Mouse (Mus musculus) mouse trophoblast stem cell (cell line): ENCODE data around the gene Serpinb11.

Experiments
- in situ Hi-C, 2 experiments: fragments of 300-500 bp; cut with MseI, MboI; formaldehyde crosslinking; loops; 2 replicates in 1 of 2; 3 replicates in 1 of 2; pipeline ENCODE4 v1.15.1; 2025

The Serpinb11 gene

GRCm38 (mm10) chr1:107360898-107361297 is at the start of gene Serpinb11:
Gene Serpinb11, plus strand, starts transcription at chr1:107361198.
- in situ Hi-C loops: no loop called here

DNA sequence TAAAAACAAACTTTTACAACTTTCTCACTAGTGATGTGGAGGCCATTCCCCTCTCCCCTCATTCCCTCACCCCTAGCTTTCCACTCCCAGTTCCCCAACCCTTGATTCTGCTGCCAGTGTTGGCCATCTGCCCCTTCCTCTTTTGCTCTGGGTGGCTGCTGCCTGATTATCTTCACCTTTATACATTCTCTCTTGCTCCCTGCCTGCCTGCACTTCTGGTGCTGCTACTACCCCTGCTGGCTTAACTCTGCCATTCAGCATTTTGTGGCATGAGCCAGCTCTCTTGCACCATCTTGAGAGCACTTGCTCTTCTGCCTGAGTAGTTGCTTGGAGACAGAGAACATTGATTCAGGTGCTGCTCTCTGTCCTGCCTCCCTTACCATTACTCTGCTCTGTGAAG is 15.0 kb upstream of the Serpinb11 start:
- in situ Hi-C loops: no loop called here

DNA sequence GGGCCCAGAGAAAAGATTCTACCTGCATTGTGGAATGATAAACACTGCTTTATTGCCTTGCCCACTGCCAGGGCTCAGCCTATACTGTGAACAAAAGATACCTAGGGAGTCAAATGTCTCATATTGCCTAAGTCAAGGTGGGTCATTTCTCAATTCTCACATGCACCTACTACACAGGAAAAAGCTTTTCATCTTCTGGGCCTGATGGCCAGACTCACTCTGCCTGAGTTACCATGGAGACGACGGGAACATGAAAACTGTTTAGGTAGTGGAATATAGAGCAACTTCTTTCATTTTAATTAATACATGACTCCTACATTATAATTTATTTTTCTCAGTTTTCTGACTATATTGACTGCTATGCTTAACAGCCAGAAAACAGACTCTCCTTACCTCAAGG is 14.2 kb upstream of the Serpinb11 start:
- in situ Hi-C loops: no loop called here

GRCm38 (mm10) chr1:107350392-107350791 is 10.6 kb upstream of the Serpinb11 start:
- in situ Hi-C loops: no loop called here

- in situ Hi-C loops: no loop called here
These were observed 9.9 kb upstream of the Serpinb11 start for GRCm38 (mm10) chr1:107351115-107351514.

- in situ Hi-C loops: no loop called here
These were observed 8.0 kb upstream of the Serpinb11 start for GRCm38 (mm10) chr1:107353046-107353445.

GRCm38 (mm10) chr1:107365973-107366372 is 5.0 kb downstream of the Serpinb11 start:
- in situ Hi-C loops: no loop called here

DNA sequence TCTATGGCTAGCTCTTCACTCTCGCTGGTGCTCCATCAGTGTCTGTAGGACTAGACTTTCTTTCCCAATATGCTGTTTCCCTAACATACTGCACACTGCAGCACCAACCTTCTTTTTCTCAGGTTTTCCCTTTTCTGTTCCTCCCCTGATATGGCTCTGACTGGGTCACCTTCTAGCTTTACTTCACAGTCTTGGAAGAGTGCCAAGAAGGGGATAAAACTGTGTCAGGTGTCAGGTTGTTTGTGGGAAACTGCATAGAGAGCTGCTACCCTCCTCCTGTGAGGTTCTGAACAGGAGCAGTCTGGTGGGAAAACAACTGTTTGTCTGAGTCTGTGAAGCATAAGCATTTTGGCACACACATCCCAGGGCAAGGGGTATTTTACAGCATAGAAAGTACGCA is 7.9 kb downstream of the Serpinb11 start:
- in situ Hi-C loops: no loop called here

DNA sequence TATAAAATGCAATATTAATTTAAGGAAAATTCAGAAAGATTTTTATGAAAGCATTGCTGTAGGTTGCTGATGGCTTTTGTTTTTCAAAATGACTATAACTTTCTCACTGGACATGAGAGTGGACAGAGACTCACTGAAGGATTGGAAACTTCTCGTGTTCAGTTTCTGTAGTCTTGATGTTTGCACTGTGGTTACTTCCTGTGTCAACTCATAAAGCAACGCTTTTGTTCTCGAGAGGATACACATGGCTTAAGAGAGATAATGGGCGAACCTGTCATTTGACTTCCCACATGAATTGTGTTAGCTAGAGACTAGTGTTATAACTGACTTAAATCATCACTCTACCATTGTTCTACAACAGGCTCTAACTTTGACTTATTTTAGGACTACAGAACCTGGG is 16.0 kb downstream of the Serpinb11 start:
- in situ Hi-C loops: no loop called here

DNA sequence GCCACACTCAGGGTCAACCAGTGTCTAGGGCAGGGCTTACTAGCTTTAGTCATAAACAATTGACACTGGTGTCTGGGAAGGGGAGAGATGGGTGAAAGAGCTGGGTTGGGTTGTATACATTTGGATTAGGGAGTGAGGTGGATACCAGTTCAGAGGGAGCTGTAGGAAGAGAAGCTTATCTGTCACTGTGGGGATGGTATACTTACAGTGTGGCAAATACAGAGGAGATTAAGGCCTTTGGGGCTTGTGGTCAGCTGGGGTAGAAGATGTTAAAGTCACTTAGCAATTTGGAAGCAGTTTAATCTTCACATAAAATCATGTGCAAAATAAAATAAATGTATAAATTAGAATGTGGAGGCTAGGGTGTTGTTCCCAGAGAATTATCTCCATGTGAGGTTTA is 17.4 kb downstream of the Serpinb11 start:
- in situ Hi-C loops: no loop called here

DNA sequence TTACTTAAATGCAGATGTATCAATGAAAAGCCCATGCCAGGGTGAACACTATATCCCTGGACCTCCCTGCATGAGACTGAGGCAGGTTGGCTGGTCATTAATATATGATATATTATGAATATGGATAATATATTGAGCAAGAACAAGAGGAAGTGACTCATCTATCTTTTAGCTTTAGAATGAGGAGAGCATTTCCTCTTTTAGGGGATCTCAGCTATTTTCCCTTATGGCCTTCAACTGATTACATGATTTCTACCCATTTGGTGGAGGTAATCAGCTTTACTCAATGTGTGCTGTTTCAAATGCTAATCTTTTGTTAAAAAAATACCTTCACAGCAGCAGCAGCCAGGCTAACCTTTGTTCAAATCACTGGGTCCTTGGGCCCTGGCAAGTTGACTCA is 20.5 kb downstream of the Serpinb11 start:
- in situ Hi-C loops: no loop called here

GRCm38 (mm10) chr1:107382404-107382803 is 21.4 kb downstream of the Serpinb11 start:
- in situ Hi-C loops: no loop called here

DNA sequence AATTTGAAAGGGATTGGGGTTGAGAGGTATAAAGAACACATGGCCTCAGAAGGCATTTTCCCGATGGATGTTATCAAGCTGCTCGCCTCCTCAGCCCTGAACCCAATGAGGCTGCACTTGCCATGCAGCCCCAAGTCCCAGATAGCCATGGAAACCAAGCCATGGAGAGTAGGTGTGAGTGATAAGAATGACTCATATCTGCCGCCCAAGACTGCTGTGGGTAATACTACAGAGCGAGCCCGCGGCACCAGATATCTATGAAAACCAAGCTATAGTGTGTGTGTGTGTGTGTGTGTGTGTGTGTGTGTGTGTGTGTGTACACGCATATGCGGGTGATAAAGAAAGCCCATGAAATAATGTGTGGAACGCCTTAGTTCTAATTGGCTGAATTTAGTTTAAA is 23.5 kb downstream of the Serpinb11 start:
- in situ Hi-C loops: no loop called here

- in situ Hi-C loops: no loop called here
These were observed 28.8 kb downstream of the Serpinb11 start for GRCm38 (mm10) chr1:107389753-107390152.

DNA sequence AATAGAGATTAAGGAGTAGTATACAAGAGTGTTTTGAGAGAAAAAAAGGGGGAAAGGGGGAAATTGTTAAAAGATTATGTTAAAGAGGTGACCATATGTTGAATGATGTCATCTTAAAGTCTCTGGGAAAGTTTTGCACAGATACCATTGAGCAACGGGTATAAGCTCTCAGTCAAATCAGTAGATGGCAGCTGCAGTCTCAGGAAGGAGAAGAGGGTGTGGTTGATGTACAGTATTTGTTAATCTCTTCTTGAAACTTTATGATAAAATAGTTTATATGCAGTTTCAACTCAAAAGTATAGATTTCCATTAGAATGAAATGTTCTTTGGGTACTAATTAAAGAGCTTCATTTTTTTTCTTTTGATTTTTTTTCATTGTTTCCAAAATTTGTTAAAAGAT is 36.5 kb downstream of the Serpinb11 start:
- in situ Hi-C loops: no loop called here

- in situ Hi-C loops: no loop called here
These were observed 38.4 kb downstream of the Serpinb11 start, which contains the start of gene Serpinb7 for GRCm38 (mm10) chr1:107399355-107399754. Gene Serpinb7, plus strand, starts transcription at chr1:107399655.

DNA sequence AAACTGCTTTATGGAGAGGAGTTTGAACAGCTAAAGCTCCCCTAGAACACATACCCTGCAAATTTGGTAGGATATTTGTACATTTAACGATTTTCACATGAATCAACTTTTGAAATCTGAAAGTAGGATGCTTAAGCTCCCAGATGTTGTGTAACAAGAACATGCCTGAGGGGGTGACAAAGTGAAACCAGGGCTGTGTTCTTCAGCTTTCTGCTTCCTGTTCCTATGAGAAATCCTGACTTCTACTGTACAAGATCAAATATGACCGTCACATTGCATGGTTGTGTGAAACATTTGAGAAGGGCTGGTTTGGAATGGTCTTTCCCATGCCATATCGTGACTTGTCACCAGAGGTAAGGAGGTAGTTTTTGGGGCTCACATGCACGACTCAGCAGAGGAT is 41.1 kb downstream of the Serpinb11 start:
- in situ Hi-C loops: no loop called here

- in situ Hi-C loops: no loop called here
These were observed 53.7 kb downstream of the Serpinb11 start for GRCm38 (mm10) chr1:107414650-107415049.

- in situ Hi-C loops: no loop called here
These were observed 61.5 kb downstream of the Serpinb11 start for GRCm38 (mm10) chr1:107422487-107422886.
